Mouse (Mus musculus): ENCODE data around the gene Vmn1r79. TPM values are rescaled to one million over a fixed set of nuclear protein-coding genes. Genes with fewer than 3 reads are reported as not detected.
"Not testable (repeated sequence)": the region's sequence is repeated elsewhere in the genome, so short reads cannot be mapped to it uniquely, and the experiment has no call there.

Gene Vmn1r79
- polyA plus RNA-seq (2015; fragmentation: Nextera tagmentation; extraction: Ambion mirVana): not detected in 2 replicates

DNA sequence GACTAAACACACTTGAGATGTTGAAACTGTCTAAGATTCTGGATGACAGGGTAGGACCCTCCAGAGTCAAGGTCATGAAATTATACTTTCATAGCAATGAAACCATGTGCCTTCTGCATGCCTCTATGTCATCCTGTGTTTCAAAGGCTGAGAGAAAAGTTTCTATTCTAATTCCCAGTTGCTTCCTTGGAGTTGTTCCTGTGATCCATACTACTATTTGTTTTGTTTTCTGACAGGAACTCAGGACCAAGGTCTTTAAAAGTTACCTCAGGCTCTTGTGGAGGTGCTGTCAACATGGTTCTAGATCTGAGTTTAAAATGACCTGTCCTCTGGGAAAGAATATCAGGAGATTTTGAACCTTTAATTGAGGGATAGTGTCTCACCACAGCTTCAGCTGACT lies at the start of gene Vmn1r79:
Gene Vmn1r79, plus strand, starts transcription at position 301 of the 400 bp plus-strand sequence.
- not testable (repeated sequence) for H3K36me3 ChIP-seq (ENCODE audit: control insufficient read depth, insufficient read depth, low read length); H3K4me2 ChIP-seq (ENCODE audit: low read length); ATAC-seq

DNA sequence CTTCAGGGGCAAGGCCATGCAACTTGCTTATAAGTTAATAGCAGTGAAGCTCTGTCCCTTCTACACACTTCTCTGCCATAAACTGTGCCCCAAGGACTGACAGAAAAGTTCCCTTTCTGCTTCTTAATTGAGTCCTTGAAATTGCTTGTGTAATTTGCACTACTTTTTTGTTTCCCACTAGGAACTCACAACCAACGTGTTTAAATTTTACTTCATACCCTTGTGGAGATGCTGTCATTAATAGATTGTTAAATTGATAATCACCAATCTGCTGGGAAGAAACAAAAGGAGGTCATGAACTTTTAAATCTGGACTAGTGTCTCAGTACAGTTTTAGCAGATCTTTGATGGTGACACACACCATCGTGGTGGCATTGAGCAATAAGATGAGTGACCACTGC lies 21.1 kb upstream of the Vmn1r79 start, which contains the start of gene Vmn1r78:
Gene Vmn1r78, plus strand, starts transcription at position 301 of the 400 bp plus-strand sequence.
- Histone ChIP-seq H3K4me3 (ENCODE audit: low read depth, low read length) (no peak within 1 kb of the TSS), H3K36me3 (ENCODE audit: control insufficient read depth, insufficient read depth, low read length) (no peaks in the 10 kb centered on the region), H3K4me2 (ENCODE audit: low read length) (no peak within 1 kb of the TSS), H3K27ac (ENCODE audit: low read length) (no peak within 1 kb of the TSS), H3K4me1 (ENCODE audit: control insufficient read depth, insufficient read depth, low read length) (no peaks in the 10 kb centered on the region), H3K9me3 (replicated peaks; ENCODE audit: control insufficient read depth, low read length, poor library complexity, severe bottlenecking) (peaks cover 5% of the 10 kb centered on the region; the same call in 1 of the 2 replicates), H3K27me3 (ENCODE audit: control insufficient read depth, insufficient read depth, low read depth, low read length) (no peaks in the 10 kb centered on the region), H3K9ac (ENCODE audit: low read depth, low read length) (no peak within 1 kb of the TSS)
- WGBS: 65% methylated on average over 2 of the region's 2 CpGs
- ATAC-seq: no peak

More for the DNA sequence above, at the start of gene Vmn1r79:
- not testable (repeated sequence) for H3K9ac ChIP-seq (ENCODE audit: low read depth, low read length); H3K9me3 ChIP-seq (replicated peaks; ENCODE audit: control insufficient read depth, low read length, poor library complexity, severe bottlenecking); H3K27me3 ChIP-seq (ENCODE audit: control insufficient read depth, insufficient read depth, low read depth, low read length); H3K27ac ChIP-seq (ENCODE audit: low read length); H3K4me1 ChIP-seq (ENCODE audit: control insufficient read depth, insufficient read depth, low read length); H3K4me3 ChIP-seq (ENCODE audit: low read depth, low read length)

DNA sequence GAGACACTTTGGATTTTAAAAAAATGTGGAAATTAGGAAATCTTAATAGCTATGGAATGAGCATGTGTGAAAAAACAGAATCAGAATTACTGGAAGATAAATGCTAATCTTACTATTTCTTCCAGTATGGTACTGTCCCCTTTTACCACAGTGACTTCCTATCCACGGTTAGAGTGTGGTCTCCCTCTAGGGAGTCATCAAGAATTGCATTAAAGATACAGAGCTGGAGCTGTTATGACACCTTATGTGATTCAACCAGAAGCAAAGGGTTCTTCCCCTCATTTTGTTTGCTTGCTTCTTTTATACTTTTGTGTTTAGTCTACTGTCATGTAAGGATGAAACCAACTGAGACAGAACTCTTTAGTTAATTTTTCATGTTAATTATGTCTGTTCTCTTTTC lies 14.6 kb upstream of the Vmn1r79 start:
- WGBS: 54% methylated on average over 1 of the region's 1 CpGs
- H3K36me3 ChIP-seq (ENCODE audit: control insufficient read depth, insufficient read depth, low read length); H3K4me3 ChIP-seq (ENCODE audit: low read depth, low read length); H3K4me1 ChIP-seq (ENCODE audit: control insufficient read depth, insufficient read depth, low read length); H3K9me3 ChIP-seq (replicated peaks; ENCODE audit: control insufficient read depth, low read length, poor library complexity, severe bottlenecking); H3K4me2 ChIP-seq (ENCODE audit: low read length); H3K27me3 ChIP-seq (ENCODE audit: control insufficient read depth, insufficient read depth, low read depth, low read length); H3K27ac ChIP-seq (ENCODE audit: low read length); ATAC-seq; H3K9ac ChIP-seq (ENCODE audit: low read depth, low read length): not testable (repeated sequence)

DNA sequence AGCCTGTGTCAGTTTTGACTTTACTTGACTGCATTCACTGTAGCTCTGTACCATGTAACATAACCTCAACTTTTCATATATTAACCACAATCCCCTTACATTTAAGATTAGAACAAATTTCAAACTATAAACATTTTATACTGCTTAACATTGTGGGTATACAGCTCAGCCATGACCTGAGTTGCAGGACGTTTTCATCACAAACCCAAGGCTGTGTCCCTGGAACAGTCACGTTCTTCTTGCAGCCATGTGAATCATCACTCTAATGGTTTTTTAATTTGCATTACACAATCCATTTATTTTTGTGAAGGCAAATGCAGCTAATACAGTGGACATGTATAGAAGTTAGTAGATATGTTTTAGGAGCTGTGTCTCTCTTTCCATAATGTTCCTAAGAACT lies 1.8 kb downstream of the Vmn1r79 start:
- H3K27ac ChIP-seq (ENCODE audit: low read length); H3K4me3 ChIP-seq (ENCODE audit: low read depth, low read length); ATAC-seq; H3K9me3 ChIP-seq (replicated peaks; ENCODE audit: control insufficient read depth, low read length, poor library complexity, severe bottlenecking); H3K4me1 ChIP-seq (ENCODE audit: control insufficient read depth, insufficient read depth, low read length); H3K27me3 ChIP-seq (ENCODE audit: control insufficient read depth, insufficient read depth, low read depth, low read length); H3K4me2 ChIP-seq (ENCODE audit: low read length); H3K36me3 ChIP-seq (ENCODE audit: control insufficient read depth, insufficient read depth, low read length); H3K9ac ChIP-seq (ENCODE audit: low read depth, low read length): not testable (repeated sequence)
- 66% methylated on average over 2 of the region's 2 CpGs for WGBS

DNA sequence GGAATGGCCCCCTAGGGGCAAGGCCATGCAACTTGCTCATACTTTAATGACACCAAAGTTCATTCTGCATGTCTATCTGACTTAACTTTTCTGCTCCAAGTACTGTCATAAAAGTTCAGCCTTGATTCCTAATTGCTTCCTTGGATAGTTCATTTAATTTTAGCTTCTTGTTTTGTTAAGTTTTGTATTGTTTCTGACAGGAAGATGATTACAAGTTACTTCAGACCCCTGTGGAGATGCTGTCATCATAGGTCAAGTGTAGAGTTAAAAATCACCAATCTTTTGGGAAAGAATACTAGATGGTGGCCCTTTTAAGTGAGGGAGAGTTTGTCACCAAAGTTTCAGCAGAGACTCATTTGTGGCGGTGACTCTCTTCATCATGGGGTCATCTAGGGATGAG lies 17.9 kb downstream of the Vmn1r79 start, which contains the start of gene Vmn1r80:
Gene Vmn1r80, plus strand, starts transcription at position 301 of the 400 bp plus-strand sequence.
- Histone ChIP-seq H3K27ac (ENCODE audit: low read length) (no peak within 1 kb of the TSS), H3K9me3 (replicated peaks; ENCODE audit: control insufficient read depth, low read length, poor library complexity, severe bottlenecking) (peaks cover 11% of the 10 kb centered on the region; the same call in 1 of the 2 replicates), H3K36me3 (ENCODE audit: control insufficient read depth, insufficient read depth, low read length) (no peaks in the 10 kb centered on the region), H3K4me3 (ENCODE audit: low read depth, low read length) (no peak within 1 kb of the TSS), H3K4me1 (ENCODE audit: control insufficient read depth, insufficient read depth, low read length) (no peaks in the 10 kb centered on the region), H3K4me2 (ENCODE audit: low read length) (no peak within 1 kb of the TSS), H3K27me3 (ENCODE audit: control insufficient read depth, insufficient read depth, low read depth, low read length) (no peaks in the 10 kb centered on the region), H3K9ac (ENCODE audit: low read depth, low read length) (no peak within 1 kb of the TSS)
- no peak for ATAC-seq
- WGBS: 88% methylated on average over 1 of the region's 1 CpGs

DNA sequence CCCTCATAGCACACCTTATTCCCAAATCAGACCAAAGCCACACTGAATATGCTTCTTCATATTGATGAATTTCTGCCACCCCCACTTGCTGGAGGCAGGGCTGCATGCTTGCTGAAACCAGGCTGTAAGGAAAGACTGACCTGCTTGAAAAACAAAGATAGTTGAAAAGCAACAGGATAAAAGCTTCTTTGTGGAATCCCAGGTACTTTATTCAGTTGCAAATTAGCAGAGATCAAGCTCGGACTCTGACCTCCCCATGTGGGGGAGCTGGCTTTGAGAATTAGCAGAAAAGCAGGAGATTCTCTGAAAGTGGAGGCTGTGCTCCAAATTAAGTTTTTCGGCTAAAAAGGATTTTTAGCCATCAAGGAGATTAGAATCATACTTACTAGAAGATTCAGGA lies 33.1 kb downstream of the Vmn1r79 start:
- WGBS: 54% methylated on average over 2 of the region's 2 CpGs
- Histone ChIP-seq H3K27me3 (ENCODE audit: control insufficient read depth, insufficient read depth, low read depth, low read length) (no peaks in the 10 kb centered on the region), H3K4me3 (ENCODE audit: low read depth, low read length) (no peak overlapping the region), H3K36me3 (ENCODE audit: control insufficient read depth, insufficient read depth, low read length) (no peaks in the 10 kb centered on the region), H3K27ac (ENCODE audit: low read length) (no peak overlapping the region), H3K4me1 (ENCODE audit: control insufficient read depth, insufficient read depth, low read length) (no peaks in the 10 kb centered on the region), H3K9ac (ENCODE audit: low read depth, low read length) (no peak overlapping the region), H3K4me2 (ENCODE audit: low read length) (no peak overlapping the region), H3K9me3 (replicated peaks; ENCODE audit: control insufficient read depth, low read length, poor library complexity, severe bottlenecking) (peaks cover 6% of the 10 kb centered on the region; the same call in 1 of the 2 replicates)
- ATAC-seq: no peak

Other genes with a start within 250 kb of the Vmn1r79 start
- gene Vmn1r76, start 233.1 kb upstream of the Vmn1r79 start, polyA plus RNA-seq (2015; fragmentation: Nextera tagmentation; extraction: Ambion mirVana): not detected in 2 replicates
- gene Vmn1r77, start 134.5 kb upstream of the Vmn1r79 start, polyA plus RNA-seq (2015; fragmentation: Nextera tagmentation; extraction: Ambion mirVana): not detected in 2 replicates
- not detected in 2 replicates for gene Vmn1r78, start 21.0 kb upstream of the Vmn1r79 start, polyA plus RNA-seq (2015; fragmentation: Nextera tagmentation; extraction: Ambion mirVana)
- not detected in 2 replicates for gene Vmn1r80, start 18.0 kb downstream of the Vmn1r79 start, polyA plus RNA-seq (2015; fragmentation: Nextera tagmentation; extraction: Ambion mirVana)
- not detected in 2 replicates for gene Vmn1r81, start 97.0 kb downstream of the Vmn1r79 start, polyA plus RNA-seq (2015; fragmentation: Nextera tagmentation; extraction: Ambion mirVana)
- gene Vmn1r82, start 129.2 kb downstream of the Vmn1r79 start, polyA plus RNA-seq (2015; fragmentation: Nextera tagmentation; extraction: Ambion mirVana): not detected in 2 replicates
- not detected in 2 replicates for gene Vmn1r83, start 158.2 kb downstream of the Vmn1r79 start, polyA plus RNA-seq (2015; fragmentation: Nextera tagmentation; extraction: Ambion mirVana)
- gene Vmn1r84, start 198.0 kb downstream of the Vmn1r79 start, polyA plus RNA-seq (2015; fragmentation: Nextera tagmentation; extraction: Ambion mirVana): not detected in 2 replicates

All from midbrain, embryonic 16.5 days (tissue).